Mouse (Mus musculus) spleen, embryonic (tissue): Measurements from ENCODE around the gene A830018L16Rik.
"Not testable (repeated sequence)": the region's sequence is repeated elsewhere in the genome, so short reads cannot be mapped to it uniquely, and the experiment has no call there.

ENCODE experiments used
- CTCF ChIA-PET: fragments of 350-600 bp; sonication (Branson Sonifier 250); formaldehyde crosslinking; loops from one replicate; lab custom pipeline; 2022; lab: Charles Lee

A830018L16Rik gene

DNA sequence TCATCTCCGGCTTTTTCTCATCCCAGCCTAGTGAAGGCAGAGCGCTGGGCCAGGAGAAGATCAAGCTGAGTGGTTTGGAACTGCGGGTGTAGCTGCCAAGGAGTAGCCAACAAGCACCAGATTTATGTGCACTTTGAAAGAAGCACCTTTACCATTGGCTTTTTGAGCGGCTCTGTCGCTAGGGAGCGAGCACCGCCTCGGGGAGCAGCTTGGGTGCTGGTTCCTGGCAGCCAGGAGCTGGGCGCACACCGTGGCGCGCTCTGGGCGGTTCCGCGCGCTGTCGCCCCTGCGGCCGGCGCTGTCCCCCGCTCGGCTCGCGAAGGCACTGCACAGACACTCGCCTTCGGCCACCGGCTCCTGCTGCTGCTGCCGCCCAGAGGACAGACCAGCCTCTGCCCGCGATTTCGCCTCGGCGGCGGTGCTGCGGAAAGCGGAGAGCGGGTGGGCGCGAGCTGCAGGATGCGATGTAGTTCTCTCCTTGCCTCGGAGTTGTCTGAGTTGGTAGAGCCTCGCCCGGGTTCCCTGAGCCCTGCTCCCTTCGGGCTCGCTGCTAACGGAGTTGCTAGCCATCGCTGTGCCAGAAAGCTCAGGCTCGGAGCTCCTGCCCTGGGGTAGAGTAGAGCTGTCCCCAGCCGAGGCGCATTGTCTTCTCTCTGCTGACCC lies at the start of gene A830018L16Rik:
A830018L16Rik (plus strand) TSS at position 212 of the 663 bp plus-strand sequence.
- CTCF ChIA-PET: no interaction called here

DNA sequence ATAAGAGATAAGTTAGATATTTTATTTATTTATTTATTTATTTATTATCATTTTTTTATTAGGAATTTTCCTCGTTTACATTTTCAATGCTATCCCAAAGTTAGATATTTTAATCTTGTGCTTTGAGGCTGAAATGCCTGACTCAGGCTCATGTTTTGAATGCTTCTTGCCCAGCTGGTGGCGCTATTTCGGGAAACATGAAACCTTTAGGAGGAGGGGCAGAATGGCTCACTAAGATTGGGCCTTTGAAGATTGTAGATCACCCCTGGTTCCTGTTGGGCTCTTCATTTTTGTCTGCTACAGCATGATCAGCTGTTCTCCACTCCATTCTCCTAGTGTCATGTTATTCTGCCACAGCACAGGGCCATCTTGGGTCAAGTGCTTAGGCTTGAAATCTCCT lies 28.1 kb upstream of the A830018L16Rik start:
- CTCF ChIA-PET: no interaction called here

DNA sequence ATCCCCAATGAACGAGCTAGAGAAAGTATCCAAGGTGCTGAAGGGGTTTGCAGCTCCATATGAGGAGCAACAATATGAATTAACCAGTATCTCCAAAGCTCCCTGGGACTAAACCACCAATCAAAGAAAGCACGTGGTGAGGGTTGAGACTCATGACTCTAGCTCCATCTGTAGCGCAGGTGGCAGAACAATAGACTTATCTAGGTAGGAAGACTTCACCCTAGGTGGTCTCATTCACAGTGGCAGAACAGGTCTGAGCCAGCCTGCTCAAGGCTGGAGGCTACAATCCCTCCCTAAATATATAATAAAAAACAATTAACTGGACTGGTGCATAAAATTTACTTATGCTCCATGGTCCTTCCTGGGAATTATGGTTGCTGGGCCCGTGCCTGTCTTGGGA lies 18.5 kb upstream of the A830018L16Rik start:
- CTCF ChIA-PET: no interaction called here

DNA sequence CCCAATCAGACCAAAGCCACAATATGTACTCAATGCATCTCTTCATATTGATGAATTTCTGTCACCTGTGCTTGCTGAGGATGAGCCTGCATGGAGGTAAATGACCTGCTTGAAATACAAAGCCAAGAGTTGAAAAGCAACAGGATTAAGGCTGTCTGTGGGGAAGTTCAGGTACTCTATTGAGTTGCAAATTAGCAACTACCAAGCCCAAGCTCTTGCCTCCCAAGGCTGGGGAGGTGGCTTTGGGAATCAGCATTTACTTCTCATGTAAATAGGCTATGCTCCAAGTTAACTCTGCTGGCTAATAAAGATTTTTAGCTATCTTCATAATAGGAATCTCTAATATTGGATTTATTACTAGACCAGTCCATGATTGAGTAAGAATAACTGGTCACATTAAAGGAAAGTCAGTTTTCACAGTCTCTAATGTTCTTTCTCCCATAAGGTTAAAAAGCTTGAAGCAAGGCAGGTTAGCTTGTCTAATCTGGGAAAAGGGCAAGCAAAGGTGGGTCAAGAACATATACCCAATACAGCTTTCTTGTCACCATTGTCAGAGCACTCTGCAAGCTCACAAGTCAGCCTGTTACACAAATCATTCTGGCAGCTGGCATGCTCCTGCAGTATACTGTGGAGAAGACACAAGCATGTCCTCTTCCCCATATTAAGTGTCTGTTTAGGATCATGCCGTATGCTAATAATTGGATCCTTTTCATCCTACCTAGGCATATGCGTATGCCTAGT lies 17.7 kb upstream of the A830018L16Rik start:
- CTCF ChIA-PET: no interaction called here

DNA sequence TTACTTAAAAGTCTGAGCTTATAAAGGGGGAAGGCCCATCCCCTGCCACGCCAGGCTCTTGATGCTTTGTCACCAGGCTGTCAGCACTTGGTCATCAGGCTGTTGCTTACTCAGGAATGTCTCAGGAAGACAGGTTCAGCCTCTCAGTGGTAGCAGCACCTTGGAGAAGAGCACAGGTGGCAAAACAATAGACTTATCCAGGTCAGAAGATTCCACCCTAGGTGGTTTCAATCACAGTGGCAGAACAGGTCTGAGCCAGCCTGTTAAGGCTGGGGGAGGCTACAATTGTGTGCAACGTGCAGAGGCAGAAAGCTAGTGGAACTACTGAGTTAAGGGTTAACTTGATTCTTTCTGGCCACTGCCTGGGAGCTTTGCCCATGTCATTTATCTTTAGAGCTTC lies 12.7 kb upstream of the A830018L16Rik start:
- CTCF ChIA-PET: no interaction called here

DNA sequence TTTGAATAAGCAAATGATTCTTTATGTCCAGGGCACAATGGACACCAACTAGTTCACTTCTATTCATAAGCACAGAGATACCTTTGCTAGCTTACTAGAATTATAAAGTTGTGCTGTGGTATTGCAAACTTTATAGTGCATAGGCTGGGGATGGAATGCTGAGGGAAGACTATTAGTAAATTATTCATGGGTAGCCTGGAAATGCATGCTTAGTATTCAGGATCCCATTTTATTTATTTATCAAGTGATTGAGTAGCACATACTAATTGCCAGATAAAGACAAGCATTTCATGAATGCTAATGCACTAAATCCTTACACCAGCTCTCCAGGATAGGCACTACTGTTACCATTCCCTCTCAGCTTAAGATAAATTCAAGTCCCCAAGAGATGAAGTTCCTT lies 8.4 kb upstream of the A830018L16Rik start:
- CTCF ChIA-PET: no interaction called here

DNA sequence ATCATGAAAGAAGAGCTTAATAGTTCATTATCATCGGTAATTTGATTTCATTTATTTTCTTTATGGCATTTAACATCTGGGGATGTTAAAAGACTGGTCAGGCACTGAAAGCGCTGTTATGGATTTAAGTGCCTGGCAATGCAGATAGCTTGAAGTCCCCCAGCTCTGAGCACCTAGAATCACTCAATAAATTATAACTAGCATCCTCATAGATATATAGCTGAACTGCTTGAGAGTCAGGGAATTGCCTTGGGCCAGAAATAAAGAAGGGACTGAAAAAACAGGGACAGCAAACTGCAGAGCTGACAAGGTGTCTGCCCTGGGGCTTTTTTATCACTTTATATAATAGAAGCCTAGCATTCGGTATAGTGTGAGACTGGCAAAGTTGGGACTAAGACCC lies 7.9 kb upstream of the A830018L16Rik start:
- CTCF ChIA-PET: no interaction called here

DNA sequence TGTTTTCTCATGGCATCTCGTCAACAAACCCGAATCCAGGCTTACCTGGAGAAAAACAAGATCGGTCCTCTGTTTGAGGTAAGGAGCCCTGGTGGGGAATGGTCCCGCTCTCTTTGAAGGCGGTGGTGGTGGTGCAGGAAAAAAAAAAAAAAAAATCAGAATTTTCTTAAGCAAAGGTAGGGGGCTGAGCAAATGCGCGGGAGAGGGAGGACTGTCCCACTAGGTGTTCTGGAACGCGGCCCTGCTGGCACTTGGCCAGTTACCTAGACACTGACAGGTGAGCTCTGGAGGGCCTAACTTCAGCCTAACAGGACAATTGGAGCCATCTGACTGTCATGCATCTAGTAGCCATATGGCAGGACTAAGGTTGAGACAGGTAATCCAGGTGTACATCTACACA lies 655 bp downstream of the A830018L16Rik start:
- CTCF ChIA-PET: no interaction called here

DNA sequence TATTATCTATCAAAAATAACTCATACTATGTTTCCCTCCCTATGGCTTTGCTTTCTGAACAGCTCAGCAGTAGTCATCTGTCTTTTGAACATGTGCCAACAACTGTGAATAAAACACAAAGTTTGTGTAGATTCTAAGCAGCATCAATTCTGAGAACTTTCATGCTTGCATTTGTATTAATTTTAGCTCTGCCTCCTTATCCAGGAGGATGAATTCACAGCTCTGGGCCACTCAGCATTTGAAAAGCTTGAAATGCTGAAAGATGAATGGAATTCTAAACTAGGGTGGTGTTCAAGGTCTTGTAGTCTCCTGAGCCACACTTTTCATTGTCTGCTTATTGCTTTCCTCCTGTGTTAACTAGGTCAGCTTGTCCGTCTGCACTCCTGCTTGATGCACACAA lies 13.4 kb downstream of the A830018L16Rik start:
- CTCF ChIA-PET: no interaction called here

DNA sequence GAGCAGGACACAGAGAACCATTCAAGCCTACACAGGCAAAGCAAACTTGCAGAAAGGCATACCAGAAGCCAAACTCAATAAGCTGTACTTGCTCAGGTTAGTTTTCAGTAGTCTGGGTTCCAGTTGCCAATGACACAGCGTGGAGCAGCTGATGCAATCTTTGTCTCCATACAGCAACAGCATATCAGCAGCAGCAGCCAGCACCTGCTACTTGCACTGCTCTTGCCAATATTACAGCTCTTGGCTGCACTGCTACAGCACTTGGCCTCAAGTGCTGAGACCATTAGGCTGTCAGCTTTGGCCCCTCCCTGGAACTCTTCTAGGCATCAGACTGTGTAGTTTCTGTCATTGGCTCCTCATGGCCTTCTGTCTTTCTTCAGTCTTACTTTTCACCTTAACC lies 44.4 kb downstream of the A830018L16Rik start:
- CTCF ChIA-PET: no interaction called here

DNA sequence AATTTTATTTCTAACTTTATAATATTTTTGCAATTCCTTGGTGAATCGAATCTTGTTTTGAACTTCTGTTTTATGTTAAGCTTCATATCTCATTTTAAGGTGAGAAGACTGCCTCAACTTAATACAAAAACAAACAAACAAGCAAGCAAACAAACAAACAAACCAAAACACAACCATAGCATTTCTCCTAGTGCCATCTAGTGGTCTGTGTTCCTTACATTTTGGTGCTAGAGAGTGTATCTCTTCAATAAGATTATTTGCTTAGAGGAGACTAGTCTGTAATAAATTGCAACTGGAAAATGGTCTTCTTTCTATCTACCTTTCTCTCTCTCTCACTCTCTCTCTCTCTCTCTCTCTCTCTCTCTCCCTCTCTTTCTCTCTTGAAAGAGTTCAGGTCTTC lies 52.4 kb downstream of the A830018L16Rik start:
- CTCF ChIA-PET: no interaction called here

DNA sequence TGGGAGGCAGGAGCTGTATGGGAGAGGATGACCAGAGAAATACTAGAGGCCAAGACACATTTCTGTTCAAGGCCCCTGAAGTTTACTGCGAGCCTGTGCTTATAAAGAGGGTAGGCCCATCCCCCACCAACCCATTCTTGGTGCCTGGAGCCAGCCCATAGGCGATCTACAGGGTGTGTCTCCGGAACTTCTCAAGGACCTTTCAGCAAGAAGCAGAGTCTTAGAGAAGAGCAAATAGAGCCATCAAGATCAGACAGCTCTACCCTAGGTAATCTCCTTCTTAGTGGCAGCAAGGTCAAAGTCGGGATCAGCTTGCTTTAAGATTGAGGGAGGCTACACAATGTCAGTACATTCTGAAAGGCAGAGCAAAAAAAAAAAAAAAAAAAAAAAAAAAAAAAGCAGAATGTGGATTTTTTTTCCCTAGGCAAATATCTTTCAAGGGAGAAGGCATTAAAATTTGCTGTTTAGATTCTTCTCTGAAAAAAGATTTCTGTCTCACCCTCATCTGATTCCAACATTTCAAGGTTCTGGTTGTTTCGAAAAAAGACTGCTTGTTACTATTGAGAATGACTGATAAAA lies 53.2 kb downstream of the A830018L16Rik start:
- CTCF ChIA-PET: no interaction called here

DNA sequence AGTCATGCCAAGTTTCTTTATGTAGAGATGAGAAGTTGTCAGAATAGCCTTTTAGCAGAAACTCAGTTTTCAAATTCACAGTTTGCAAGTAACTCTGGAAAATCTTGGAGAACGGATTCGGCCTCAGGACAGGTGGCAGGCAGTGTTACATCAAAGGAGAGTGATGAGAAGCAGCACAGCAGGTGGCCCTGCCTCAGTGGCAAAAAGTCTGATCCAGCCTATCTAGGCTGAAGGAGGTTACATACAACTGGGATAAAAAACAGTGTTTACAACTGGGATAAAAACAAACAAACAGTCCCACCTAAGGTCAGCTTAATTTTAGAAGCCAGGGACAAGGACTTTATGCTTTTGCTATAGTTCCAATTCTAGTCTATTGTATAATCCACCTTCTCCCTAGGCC lies 79.0 kb downstream of the A830018L16Rik start:
- CTCF ChIA-PET: no interaction called here

DNA sequence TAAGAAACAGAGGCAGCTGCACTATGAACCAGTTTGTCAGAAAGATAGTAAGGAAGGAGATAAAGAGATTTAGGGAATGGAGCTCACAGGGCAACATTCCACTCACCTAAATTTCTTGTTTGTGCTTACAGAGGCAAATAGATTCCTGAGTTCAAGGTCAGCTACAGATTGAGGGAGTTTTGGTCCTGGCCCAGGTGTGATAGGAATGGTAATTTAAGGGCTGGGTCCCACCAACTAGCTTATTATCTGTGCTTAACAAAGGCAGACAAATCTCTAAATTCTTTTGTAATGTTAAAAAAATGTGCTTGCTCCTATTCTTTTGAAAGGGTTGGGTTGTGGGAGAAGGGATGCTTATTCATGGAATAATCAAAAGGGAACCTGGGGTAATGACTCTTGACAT lies 87.7 kb downstream of the A830018L16Rik start:
- CTCF ChIA-PET: no interaction called here

DNA sequence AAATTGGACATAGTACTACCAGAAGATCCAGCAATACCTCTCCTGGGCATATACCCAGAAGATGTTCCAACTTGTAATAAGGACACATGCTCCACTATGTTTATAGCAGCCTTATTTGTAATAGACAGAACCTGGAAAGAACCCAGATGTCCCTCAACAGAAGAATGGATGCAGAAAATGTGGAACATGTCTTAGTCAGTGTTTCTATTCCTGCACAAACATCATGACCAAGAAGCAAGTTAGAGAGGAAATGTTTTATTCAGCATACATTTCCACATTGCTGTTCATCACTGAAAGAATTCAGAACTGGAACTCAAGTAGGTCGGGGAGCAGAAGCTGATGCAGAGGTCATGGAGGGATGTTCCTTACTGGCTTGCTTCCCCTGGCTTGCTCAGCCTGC lies 135.9 kb downstream of the A830018L16Rik start:
- CTCF ChIA-PET: not testable (repeated sequence)

DNA sequence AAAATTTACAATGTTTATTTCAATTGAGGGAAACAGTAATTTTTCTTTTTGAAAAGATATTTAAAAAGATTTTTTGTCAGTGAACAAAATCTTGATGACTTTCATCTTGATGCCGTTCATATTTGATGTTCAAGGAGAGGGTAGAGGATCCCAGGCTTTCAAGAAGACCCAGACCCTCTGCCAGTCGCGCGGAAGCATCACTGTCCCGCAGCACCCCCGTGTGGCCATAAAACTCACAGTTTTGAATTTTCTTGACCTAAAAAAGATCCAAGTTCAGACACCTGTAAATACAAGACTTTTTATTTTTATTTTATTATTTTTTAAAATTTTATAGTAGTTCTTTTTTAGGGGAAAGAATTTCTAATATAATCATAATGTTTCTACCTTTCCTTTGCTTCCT lies 151.4 kb downstream of the A830018L16Rik start:
- CTCF ChIA-PET: no interaction called here

DNA sequence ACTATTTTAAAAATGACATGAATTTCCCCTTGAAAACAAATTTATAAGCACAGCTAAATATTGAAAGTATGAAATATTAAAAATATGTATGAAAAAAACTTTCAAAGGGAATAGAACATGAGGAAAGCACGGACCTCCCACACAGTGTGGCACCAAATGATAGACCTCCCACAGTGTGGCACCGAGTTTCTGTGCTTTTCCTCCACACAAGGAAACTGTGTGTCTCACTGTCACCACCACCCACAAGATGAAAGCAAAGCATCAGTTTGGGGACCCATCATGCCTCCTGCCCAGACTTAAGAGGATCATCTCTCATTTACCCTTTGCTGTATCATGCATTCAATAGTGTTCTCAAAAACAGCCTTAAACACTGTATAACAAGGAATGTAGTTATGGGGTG lies 152.8 kb downstream of the A830018L16Rik start:
- CTCF ChIA-PET: no interaction called here

DNA sequence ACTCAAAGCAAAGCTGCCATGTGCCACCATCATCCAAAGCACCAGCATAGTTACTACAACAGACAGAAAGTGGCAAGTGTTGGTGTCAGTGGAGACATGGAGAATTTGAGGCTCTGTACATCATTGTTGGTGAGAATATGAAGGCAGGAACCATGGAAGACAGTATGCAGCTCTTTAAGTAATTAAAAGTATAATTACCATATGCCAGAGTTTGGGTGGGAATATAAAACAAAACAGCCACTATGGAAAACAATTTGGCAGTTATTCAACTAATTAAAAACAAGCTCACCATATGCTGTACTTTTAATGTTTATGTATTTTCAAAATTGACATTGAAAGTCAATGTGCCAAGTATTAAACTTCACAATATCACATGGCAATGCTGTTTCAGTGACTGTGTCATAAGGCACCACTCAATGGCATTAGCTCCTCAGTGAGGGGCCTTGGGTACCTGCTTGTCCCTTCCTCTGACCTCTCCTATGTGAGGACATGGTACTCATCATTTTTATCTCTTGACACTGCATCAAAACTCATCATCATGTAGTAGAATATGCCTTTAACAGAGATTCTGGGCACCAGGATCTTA lies 153.5 kb downstream of the A830018L16Rik start:
- CTCF ChIA-PET: no interaction called here

DNA sequence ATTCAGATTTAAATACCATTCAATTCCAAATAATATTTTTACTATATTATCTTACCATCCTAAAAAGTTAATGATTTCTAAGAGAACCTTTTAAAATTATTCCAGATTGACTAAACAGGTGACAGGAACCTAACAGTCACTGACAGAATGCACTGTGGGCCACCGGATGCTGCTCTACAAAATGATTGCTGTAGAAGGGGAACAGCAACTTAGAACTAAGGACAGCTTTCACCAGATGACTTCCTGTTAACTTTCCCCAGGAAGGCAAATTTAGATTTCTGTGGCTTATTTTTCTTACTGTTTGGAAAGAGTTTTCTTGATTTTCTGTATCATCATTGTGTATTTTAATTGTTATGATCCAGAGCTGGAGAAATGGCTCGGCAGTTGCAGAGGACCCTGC lies 156.4 kb downstream of the A830018L16Rik start:
- CTCF ChIA-PET: no interaction called here

DNA sequence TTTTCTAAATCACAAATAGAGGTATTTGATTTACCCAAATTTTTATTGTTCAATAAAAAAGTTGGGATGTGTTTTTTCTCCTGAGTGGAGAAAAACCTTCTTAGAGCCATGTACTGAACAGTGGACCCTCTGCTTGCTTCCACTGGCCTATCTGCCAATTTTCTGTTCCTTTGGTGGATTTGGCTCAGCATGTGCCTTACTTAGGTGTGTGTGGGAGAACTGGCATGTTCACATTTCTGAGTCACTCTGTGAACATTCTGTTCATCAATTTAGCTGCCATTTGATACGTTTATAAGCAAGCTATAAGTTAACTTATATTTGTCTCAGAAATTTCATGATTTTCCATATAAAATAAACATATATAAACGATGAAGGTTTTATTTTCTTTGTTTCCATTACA lies 159.6 kb downstream of the A830018L16Rik start:
- CTCF ChIA-PET: no interaction called here

DNA sequence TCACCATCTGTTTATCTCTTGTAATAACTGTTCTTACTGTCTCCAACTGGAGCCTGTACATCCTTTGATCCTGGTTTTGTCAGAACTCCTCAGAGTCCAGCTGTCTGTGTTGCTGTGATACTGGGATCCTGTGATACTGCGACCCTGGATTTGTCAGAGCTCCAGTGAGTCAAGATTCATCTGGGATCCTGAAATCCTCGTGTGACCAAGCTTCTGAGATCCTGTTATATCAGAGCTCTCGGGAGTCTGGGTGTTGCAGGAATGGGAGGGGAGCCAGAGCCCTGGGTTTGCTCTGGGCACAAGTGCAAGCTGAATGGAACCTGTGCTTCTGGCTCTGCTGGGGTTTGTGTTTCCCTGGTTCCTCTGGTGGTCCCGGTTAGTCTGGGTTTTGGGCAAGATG lies 166.1 kb downstream of the A830018L16Rik start:
- CTCF ChIA-PET: no interaction called here

DNA sequence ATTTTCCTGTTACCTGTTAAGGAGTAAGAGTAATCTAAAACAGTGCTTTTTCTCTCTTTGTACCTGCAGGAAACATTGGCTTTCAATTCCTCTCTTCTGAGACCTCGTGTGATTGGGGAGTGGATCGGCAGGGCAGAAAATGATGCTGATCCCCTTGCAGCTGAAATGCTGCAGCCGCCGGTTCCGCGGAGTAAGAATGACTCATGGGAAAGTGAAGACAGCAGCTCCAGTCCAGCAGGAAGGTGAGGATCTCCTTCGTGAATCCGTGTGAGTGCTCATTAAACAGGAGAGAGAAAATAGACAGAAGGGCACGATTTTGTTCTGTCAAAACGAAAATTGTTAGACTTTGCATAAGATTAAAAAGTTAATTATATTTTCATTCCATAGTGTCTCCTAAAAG lies 174.4 kb downstream of the A830018L16Rik start:
- CTCF ChIA-PET: no interaction called here

DNA sequence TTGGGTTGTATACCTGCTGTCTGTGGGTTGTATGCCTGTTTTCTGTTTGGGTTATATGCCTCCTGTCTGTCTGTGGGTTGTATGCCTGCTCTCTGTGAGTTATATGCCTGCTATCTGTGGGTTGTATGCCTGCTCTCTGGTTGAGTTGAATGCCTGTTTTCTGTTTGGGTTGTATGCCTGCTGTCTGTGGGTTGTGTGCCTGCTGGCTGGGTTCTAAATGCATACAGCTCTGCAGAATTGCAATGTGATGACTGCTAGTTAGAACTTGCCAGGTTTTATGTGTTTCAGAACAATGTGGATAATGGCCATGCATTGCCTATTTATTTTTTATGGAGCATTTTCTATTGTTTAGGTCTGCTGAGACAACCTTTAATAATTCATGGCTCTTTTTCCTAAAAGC lies 236.2 kb downstream of the A830018L16Rik start:
- CTCF ChIA-PET: no interaction called here
